ENCODE assay signal across 13 mouse cellular contexts in genomic region chr3:115364829-115365228, GRCm38 (mm10).
"Had no signal": no experiment of that assay in that cellular context is flagged by ENCODE, and none has a peak within 500 bp of the region (broad histone marks: within the 10 kb centered on the region; RNA-seq: fewer than 3 reads in every experiment).

No protein-coding gene starts in this region.

- ATAC-seq: intestine, embryonic 15.5 days; liver, postnatal 0 days had no signal

- H3K9me3 ChIP-seq: intestine, embryonic 15.5 days; liver, embryonic 13.5 days; neural tube, embryonic 12.5 days had no signal

- DNase-seq: kidney, postnatal 10 days; liver; liver, embryonic 13.5 days; liver, postnatal 0 days; midbrain, embryonic 14.5 days; retina, postnatal 1 day; right cerebral cortex, postnatal 4 days; spleen, adult 18-20 months; thymus, adult 18-20 months; thymus, postnatal 14 days had no signal

- H3K27me3 ChIP-seq: intestine, embryonic 15.5 days; liver, embryonic 13.5 days; neural tube, embryonic 12.5 days had no signal

- H3K4me2 ChIP-seq: intestine, embryonic 15.5 days; liver, embryonic 13.5 days; neural tube, embryonic 12.5 days had no signal

- H3K4me3 ChIP-seq: intestine, embryonic 15.5 days; left cerebral cortex, adult 2 months; liver, embryonic 13.5 days; neural tube, embryonic 12.5 days had no signal

- H3K27ac ChIP-seq: intestine, embryonic 15.5 days; left cerebral cortex, adult 2 months; liver, embryonic 13.5 days; neural tube, embryonic 12.5 days had no signal

- H3K36me3 ChIP-seq: intestine, embryonic 15.5 days; liver, embryonic 13.5 days; neural tube, embryonic 12.5 days had no signal

- H3K9ac ChIP-seq: intestine, embryonic 15.5 days; liver, embryonic 13.5 days; liver, postnatal 0 days; neural tube, embryonic 12.5 days had no signal

- H3K4me1 ChIP-seq: intestine, embryonic 15.5 days; liver, embryonic 13.5 days; neural tube, embryonic 12.5 days had no signal
